Mouse (Mus musculus) heart, postnatal 4 days (tissue): Measurements from ENCODE around the gene Myrf. TPM values are rescaled to one million over a fixed set of nuclear protein-coding genes. Genes with fewer than 3 reads are reported as not detected.
A peak's percentile ranks its signal among the peaks of the same experiment; 100 is the strongest.

ENCODE experiments used
- DNase-seq: peaks from one replicate; pipeline ENCODE4 v3.0.0; 2021
- total RNA-seq, 2 experiments: library from RNA; stranded (reverse); gene quantifications; 2 replicates each; pipeline ENCODE4 v1.2.3; 2021

Gene Myrf
- 10 to 100 TPM in 1 of 2 experiments, 1 to 10 TPM in 1; 9.0 to 11.9 TPM for total RNA-seq

- DNase-seq = peak; percentile 86
Observed at GRCm38 (mm10) chr19:10240654-10241305, at the start of gene Myrf. Gene Myrf (minus strand): TSS chr19:10240748.

DNA sequence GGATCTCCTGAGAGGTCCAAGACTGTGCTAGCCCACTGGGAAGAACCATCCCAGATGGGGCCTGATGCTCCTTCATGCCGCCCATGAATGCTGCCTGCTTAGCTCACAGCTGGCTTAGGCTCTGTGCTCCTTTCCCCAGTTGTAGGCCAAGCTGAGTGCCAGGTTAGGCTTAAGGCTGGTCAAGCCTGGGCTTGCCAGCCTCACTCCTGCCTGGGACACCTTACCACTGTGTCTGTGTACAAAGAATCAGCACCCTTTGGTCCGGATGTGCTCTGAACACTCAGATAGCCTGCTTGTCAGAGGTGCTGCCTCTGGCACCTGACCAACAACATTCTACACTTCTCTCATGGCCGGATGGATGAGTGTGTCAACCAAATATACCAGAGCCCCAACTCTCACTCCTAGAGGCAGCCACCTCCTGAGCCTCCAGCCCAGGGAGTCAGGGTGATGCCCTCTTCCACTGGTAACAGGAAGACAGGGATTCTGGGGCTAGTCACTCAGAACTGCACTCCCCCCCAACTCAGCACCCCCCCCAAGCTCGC is 49.1 kb upstream of the Myrf start:
- DNase-seq = no peak

DNA sequence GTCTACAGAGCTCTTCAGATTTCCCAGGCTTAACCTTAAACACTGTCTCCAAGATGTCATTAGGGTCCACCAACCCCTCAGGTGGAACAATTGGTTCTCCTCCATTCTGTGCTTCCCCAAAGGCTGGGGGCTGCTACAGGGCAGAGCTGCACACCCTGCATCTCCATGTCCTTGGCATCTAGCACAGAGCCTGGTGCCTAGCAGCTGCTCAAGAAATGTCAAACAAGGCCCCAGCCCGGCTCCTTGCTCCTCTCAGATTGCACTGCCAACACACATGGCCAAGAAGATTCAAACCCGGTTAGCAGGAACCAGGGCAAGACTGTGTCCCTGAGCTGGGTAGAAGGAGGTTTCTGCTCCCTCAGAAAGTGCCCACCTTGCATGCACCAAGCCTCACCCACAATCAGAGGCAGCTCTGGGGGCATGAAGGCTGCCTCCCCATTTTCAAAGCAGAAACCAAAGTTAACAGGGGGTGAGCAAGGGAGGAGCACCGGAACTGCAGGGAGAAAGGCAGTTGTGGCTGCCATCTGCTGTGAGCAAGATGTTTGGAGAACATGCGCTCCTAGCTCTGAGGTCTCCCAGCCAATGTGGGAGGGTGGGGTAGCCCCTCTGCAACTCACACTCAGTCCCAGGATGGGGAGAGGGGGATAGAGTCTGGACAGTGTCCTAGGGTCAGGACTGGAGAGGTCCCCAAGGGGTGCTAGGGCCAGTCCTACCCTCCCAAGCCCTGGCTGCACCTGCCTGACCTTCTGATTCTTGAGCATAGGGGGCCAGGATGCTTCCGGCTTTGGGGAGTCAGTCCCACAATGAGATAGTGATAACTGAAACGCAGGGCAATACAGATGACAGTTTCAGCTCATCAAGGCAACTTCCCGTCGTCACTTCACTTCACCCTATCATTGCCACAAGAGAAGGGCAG is 47.8 kb upstream of the Myrf start:
- no peak for DNase-seq

GRCm38 (mm10) chr19:10286458-10286872 is 45.9 kb upstream of the Myrf start:
- no peak for DNase-seq

- peak; percentile 63 for DNase-seq
Observed at GRCm38 (mm10) chr19:10280771-10281540, 40.4 kb upstream of the Myrf start.

DNA sequence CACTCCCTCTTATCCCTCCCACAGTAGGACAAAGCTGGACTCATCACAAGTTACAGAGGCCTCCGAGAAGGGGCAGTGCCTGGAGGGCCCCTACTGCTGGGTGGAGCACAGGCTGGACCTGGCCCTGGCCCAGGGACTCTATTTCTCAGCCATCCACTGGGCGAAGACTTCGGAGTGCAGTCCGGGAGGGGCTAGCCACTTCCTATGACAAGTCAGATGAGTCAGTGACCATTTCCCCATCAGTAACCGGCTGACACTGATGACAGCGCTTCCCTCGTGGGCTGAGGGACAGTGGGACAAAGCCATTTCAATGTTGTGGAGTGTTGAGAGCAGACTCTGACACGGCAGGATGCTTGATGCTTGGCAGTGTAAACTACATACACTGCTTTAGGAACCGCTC is 39.1 kb upstream of the Myrf start:
- peak; percentile 42 for DNase-seq

DNA sequence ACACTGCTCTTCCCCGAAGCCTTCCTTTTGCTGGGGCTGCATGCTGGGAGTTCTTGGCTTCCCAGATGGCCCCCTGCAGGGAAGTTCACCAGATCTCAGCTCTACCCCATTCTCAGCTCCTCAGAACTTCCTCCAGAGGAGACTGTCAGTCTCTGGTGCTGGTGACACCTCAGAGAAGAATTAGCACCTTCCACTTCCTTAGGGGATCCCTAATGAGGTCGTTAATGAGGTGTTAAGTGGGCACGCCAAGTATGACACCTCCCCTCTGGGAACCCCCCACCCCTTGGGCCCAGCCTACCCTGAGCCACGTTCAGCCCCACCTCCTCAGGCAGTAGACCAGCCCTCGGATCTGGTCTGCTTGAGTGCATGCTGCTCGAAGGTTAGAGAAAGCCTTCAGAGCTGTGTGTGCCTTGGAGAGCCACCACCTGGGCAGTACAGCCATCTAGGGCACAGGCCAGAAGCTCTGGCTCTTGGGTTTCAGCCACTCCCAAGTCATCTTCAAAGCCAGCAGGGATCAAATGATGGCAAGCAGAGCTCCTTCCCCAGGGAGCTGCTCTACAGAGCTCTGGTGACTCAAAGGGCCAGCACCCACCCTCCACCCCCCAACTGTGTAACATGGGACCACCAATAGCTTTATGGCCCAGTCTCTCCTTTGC is 38.2 kb upstream of the Myrf start:
- no peak for DNase-seq

GRCm38 (mm10) chr19:10277759-10278158 is 37.2 kb upstream of the Myrf start:
- no peak for DNase-seq

DNA sequence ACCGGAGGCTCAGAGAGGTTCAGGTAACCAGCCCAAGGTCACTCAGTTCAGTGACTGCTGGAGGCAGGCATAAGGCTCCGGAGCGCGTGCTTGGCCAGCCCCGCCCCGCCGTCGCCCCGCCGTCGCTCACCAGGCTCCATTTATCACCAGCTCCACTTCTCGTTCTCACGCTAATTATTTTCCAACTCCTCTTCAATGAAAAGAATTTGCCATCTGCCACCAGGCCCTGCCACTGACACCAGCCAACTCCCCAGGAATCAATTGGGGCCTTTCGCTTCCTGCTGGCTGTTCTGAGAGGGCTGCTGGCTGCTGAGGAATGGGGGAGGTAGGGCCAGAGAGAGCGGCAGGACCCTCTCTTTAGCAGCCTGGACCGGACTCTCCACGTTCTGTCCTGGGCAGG is 36.8 kb upstream of the Myrf start:
- DNase-seq = peak; percentile 35

DNA sequence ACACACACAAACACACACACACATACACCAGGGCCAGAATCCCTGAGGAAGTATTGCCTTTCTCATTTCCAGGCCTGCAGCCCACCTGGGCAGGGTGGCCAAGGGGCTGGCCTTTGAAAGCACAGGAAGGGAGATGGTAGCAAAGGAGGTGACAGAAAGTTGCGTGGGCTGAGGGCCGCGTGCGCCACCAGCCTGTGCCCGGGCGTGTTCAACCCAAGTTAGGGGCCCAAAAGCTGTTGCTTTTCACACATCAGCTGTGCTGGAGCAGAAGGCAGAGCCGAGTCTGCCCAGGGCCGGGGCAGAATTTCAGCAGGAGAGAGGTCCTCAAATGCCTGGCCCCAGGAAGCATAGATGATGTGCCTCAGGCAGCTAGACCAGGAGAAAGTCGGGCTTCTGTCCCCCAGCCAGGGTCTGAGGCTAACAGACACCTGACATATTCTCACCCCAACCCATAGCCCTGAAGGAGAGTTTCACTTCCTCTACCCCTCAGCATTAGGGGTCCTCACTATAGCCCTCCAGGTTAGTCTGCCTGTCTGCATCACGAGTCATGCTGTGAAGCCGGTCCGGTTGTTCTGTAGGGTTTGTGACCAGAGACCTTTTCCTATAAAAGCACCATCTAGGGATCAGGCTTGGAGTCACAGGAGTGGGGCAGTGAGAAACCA is 36.1 kb upstream of the Myrf start:
- no peak for DNase-seq

GRCm38 (mm10) chr19:10274056-10274455 is 33.5 kb upstream of the Myrf start:
- no peak for DNase-seq

GRCm38 (mm10) chr19:10272746-10273145 is 32.2 kb upstream of the Myrf start:
- DNase-seq = peak; percentile 72

GRCm38 (mm10) chr19:10271592-10271991 is 31.0 kb upstream of the Myrf start:
- no peak for DNase-seq

DNA sequence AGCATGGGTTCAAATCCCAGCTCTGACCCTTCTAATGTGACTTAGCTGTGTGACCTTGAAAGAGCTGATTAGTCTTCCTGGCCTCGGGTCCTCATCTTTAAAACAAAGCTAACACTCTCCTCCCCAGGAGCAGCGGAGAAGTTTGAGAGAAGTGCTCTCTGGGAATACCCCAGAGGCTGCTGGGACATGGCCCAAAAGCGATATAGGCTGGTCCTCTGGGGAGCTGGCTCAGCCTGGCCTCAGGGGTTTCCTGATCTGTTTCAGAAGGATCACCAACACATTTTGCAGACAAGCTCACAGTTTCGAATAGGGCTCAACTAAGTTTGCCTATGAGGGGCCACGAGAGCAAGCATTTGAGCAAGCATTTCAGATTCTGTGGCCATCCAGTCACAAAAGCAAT is 29.8 kb upstream of the Myrf start:
- DNase-seq = no peak

DNA sequence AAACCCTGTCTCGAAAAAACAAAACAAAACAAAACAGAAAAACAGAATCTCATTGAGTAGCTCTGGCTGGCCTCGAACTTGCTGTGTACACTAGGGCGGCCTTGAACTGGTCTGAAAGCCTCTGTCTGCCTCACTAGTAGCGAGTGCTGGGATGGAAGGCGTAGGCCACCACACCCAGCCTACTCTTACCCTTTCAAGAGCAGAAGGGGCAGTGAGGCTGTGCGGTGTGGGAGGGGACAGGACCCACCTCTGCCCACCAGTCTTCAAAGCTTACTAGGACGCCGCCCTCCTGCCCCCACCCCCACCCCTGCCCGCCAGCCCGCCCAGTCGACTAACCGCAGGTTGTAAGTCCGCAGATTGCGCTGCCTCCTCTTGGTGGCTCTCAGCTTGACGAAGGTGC is 28.3 kb upstream of the Myrf start:
- no peak for DNase-seq

DNA sequence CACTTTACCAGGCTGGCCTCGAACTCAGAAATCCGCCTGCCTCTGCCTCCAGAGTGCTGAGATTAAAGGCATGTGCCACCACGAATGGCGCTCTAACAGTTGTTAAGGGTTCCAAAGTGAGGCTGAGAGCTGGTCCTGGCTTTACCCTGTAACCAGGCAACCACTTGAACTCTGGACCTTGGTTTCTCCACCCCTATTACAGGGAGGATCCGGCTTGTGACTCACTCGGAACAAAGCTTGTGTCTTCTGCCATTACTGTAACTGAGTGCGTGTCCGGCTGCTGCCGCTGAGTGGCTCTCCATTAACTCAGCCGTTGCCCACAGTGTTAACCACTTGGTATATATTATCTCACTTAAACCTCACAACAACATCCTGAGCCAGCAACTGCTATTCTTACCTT is 27.4 kb upstream of the Myrf start:
- DNase-seq = no peak

DNA sequence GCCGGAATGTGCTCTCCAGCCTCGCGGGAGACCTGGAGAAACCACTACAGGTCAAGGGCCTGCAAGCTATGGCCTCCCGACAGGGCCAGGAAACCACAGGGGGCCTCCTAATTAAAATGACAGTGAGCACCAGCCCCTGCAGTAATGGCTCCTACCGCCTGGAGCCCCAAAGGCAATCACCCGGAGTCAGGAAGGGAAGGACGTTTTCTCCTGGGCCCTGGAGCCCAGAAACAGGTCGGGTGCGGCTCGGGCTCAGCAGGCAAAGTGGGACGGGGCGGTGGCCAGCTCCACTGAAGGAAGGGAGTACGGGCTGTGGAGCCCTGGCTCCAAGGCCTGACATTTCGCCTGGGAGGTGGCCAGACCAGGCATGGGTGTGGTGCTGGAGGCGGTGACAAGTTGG is 26.5 kb upstream of the Myrf start:
- peak; percentile 55 for DNase-seq

DNA sequence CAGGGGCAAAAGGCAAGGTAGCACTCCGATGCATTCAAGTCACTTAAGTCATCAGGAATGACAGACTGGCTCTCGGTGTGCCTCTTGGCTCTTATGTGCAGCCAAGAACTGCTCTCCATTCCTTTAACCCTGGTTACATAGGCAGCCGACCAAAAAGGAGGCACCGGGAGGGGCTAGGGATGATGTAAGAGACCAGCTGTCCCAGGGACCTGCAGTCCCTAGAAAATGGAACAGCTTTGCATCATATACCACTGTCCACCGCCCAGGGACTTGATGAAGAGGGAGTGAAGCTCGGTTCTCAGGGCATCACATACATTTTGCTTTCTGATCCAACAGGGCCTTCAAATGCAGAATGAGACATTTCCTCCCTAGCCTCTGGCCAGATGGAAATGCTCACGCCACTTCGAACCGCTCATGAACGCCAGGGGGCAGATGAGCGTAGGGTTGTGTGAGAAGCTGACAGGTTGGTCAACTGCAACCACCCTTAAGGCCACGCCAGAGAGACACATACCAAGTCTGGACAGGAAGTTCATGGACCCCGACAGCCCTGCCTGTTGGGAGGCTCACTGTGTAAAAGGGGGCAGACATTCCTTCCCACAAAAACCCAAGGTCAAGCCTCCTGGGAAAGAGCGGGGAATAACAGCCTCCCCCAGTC is 25.8 kb upstream of the Myrf start:
- DNase-seq = peak; percentile 92

- no peak for DNase-seq
Observed at GRCm38 (mm10) chr19:10261369-10261768, 20.8 kb upstream of the Myrf start.

- DNase-seq = peak; percentile 91
Observed at GRCm38 (mm10) chr19:10258279-10259011, 17.9 kb upstream of the Myrf start.
